Mouse (Mus musculus) megakaryocyte, embryonic 14.5 days (primary cell): ENCODE results near the gene Slc25a45.

ENCODE experiments used
- FLI1 ChIP-seq: IDR thresholded peaks from 2 replicates; pipeline ENCODE4 v1.6.1; 2012; ENCODE audit warnings: low read length, inconsistent platforms, mixed read lengths
- GATA1 ChIP-seq: IDR thresholded peaks from 3 replicates; pipeline ENCODE4 v1.6.1; 2012; ENCODE audit warnings: mixed read lengths, low read length, inconsistent platforms, borderline replicate concordance

- TF ChIP-seq GATA1 (no peak), FLI1 (no peak)
Observed at GRCm38 (mm10) chr19:5831958-5832320, 45.7 kb upstream of the Slc25a45 start.
